Mouse (Mus musculus) cerebellum, adult 2 months (tissue): ENCODE results near the gene Olfr642.

Experiments
- CTCF ChIP-seq: fragments of 200-500 bp; IDR thresholded peaks from 2 replicates; pipeline ENCODE4 v1.5.1; 2011; ENCODE audit warnings: low read depth, mild to moderate bottlenecking, control low read depth, low read length, moderate library complexity, borderline replicate concordance; ENCODE audit not compliant: insufficient read depth
- POLR2A ChIP-seq: fragments of 200-500 bp; IDR thresholded peaks from 2 replicates; pipeline ENCODE4 v1.6.1; 2011; ENCODE audit warnings: low read length, control low read depth, borderline replicate concordance; ENCODE audit not compliant: insufficient read depth

- TF ChIP-seq POLR2A: no peak
- no peak for TF ChIP-seq CTCF
Observed at GRCm38 (mm10) chr7:103999124-103999523, 53.3 kb downstream of the Olfr642 start.
